Mouse (Mus musculus): ENCODE results near the gene Plin4. TPM values are rescaled to one million over a fixed set of nuclear protein-coding genes. Genes with fewer than 3 reads are reported as not detected.

Gene Plin4
- total and polyA plus RNA-seq, 3 experiments = 92.6 to 121 (median 100) TPM

GRCm38 (mm10) chr17:56126175-56126574 is 16.6 kb upstream of the Plin4 start:
- DNase-seq = no peak

- no peak for DNase-seq
Measured at GRCm38 (mm10) chr17:56125276-56125630, 15.7 kb upstream of the Plin4 start.

- peak; percentile 67 for DNase-seq
Measured at GRCm38 (mm10) chr17:56124377-56125275, 15.0 kb upstream of the Plin4 start.

GRCm38 (mm10) chr17:56123681-56124340 is 14.2 kb upstream of the Plin4 start:
- DNase-seq = no peak

DNA sequence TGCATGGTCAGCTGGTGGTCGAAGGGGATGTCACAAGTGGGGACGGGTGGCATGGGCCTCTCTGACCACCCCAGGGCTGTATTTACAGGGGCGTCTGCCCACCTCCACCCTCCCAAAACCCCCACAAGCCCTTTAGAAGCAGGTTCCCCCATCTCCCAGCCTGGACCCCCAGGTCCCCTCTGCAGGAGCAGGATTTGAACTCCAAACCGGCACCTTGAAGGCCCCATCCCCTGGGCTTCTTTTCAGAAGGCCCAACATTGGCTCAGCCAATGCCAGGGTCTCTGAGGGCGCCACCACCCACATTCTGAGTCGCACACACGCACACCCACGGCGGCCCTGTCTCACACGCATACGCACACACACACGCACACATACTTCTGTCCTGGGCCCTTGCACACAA is 13.6 kb upstream of the Plin4 start:
- DNase-seq = no peak

DNA sequence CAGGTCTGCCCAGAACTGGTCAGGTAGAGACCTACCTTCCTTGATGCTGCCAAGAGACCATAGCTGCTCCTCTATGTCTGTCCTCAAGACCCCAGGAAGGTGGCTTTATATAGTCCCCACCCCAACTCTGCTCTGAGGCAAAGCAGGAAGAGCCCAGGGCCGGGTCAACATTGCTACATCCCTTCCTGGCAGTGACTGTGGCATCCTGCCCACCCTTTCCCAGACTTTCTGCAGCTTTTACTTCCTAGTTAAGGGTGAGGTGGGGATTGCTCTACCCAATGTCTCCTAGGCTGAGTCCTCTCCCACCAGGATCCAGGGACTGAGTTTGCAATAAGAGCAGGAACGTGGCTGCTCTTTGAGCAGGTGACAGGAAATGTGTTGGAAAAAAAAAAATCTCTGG is 12.2 kb upstream of the Plin4 start, which contains the start of gene Lrg1:
Lrg1 (minus strand) TSS at position 176 of the 400 bp plus-strand sequence.
- peak; percentile 57 for DNase-seq

DNA sequence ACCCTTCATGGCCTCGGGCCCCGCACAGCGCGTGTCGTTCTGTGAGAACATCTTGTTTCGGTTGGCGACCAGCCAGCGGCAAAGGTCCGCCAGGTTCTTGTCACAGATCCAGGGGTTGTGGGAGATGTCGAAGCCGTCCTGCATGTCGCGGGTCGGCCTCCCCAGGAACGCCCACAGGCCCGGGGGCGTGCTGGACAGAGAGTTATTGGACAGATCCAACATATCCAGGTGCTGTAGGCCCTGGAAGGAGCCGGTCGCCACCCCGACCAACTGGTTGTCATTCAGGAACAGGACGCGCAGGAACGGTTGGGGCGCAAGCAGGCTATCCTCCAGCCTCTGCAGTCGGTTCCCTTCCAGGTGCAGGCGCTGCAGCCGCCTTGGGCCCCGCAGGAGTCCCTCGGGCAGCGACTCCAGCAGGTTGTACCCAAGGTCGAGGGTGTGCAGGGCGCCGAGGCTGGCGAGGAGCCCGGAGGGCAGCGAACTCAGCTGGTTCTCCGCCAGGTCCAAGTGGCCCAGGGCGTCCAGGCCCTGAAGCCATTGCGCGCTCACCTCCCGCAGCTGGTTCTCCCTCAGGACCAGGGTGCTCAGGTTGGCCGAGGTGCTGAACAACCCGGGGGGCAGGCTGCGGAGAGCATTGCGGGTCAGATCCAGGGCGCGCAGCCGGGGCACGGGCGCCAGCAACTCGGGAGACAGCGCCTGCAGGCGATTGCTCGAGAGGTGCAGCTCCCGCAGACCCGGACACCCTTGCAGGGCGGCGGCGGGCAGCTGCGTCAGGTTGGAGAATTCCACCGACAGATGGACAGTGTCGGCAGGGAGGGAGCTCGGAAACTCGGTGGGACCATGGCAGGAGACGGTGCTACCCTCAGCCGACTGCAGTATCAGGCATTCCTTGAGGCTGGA is 10.6 kb upstream of the Plin4 start:
- peak; percentile 90 for DNase-seq

GRCm38 (mm10) chr17:56119431-56119830 is 9.8 kb upstream of the Plin4 start:
- DNase-seq = peak; percentile 19

- DNase-seq = peak; percentile 93
Measured at GRCm38 (mm10) chr17:56117251-56117710, 7.7 kb upstream of the Plin4 start, which contains the start of gene Plin5. Plin5 (minus strand) TSS chr17:56117596.

DNA sequence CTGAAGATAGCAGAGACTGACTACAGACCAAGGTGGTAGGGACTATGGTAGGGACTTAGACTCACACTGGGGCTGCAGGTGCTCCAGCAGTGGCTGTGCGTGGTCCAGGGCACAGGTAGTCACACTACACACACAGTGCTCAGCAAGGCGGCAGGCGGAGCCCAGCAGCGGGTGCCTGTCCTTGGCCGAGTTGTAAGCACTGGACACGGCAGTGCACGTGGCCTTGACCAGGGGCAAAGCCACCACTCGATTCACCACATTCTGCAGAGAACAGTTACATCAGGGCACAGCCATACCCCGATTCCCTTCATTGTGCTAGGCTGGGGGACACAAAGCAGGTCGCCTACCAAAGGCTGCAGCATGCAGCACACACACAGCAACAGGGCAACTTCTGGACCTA is 6.6 kb upstream of the Plin4 start:
- DNase-seq = peak; percentile 86

DNA sequence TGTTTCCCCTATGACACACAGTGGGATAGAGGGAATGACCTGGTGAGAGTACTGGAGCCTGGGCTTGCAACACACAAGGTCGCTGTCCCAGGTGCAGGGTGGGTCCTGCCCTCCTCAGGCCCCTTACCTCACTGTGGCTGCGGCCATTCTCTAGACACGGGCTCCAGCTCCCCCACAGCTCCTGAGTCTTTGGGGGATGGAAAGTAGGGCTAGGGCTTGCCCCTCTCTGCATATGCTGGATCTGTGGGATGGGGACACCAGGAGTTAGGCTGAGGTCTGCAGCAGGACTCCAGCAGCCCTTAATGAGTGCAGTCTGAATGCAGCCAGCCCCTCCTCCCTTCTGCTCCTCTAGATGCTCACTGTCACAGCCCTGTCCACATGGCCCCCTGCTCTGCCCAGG is 3.1 kb upstream of the Plin4 start:
- DNase-seq = no peak

DNA sequence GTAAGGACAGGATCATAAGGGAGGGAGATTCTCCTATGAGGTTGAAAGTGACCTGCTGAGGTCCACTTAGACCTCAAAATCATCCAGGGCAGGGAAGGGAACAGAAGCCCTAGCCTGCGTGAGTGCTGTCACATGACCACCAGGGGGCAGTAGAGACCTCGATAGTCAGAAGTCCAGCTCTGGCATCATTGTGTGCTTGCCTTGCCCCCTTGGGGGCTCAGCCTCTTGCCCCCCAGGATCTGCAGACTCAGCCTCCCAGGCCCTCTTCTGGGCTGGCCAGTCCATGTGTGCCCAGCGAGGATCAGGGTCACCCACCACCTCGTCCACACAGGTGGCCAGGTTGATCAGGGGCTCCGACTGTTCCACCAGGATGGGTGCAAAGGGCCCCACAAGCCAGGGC is 2.3 kb upstream of the Plin4 start:
- peak; percentile 65 for DNase-seq

- peak; percentile 55 for DNase-seq
Measured at GRCm38 (mm10) chr17:56111021-56111420, 1.4 kb upstream of the Plin4 start.

- peak; percentile 68 for DNase-seq
Measured at GRCm38 (mm10) chr17:56110571-56110970, 968 bp upstream of the Plin4 start.

DNA sequence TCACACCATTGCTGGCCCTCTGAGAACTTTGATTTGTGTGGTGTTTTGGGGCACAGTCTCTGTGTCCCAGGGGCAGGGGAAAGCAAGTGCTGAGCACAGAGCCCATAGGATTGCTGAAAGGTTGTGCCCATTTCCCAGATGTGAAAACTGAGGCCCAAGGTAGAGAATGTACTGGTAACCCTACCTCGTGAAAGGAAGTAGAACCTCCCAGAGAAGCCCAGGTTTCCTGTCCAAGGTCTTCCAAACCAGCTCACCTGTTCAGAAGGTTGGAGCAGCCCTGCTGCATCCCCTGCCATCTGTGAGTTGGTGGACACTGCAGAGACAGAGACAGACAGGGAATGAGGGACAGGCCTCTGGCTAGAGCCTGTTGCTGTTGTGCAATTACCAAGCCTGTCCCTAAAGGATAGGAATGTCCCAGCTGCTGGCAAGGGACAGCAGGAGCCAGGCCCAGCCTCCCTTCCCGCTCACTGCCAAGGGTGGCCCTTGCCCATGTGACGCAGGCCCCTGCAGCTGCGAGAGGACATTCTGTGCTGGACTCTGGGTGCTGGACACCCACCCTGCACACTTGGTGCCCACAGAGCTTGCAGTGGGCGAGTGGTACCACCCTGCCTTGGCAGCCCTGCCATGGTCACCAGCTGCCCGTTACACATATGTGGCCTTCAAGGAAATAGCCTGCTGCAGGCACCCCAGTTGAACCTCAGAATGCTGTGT is 1.1 kb downstream of the Plin4 start:
- peak; percentile 84 for DNase-seq

DNA sequence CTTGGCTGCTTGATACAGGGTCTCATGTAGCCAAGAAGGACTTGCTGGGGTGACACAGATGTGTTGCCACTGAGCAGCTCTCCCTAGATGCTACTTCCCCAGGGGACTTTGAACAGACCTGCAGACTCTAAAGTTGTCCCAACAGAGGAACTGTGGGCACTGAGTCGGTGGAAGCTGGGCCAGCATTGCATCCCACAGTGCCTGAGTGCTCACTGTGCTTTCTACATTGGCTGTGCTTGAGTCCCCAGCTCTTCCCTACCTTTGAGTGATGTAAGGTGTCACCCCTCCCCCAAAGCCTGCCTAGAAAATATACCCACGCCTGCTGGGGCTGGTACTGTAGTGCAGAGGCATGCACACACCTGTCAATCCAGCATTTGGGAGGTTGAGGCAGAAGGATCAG is 1.9 kb downstream of the Plin4 start:
- DNase-seq = no peak

GRCm38 (mm10) chr17:56106981-56107380 is 2.6 kb downstream of the Plin4 start:
- DNase-seq = peak; percentile 23

- peak; percentile 17 for DNase-seq
Measured at GRCm38 (mm10) chr17:56106436-56106835, 3.2 kb downstream of the Plin4 start.

DNA sequence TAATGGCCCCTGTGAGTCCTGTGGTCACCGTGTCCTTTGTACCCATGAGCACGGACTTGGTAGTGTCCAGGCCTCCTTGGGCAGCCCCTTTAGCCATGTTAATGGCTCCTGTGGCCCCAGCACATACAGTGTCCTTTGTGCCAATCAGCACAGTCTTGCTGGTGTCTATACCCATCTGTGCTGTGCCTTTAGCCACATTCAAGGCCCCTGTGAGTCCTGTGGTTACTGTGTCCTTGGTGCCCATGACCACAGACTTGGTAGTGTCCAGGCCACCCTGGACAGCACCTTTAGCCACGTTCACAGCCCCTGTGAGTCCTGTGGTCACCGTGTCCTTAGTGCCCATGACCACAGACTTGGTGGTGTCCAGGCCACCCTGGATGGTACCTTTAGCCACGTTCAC is 4.8 kb downstream of the Plin4 start:
- peak; percentile 34 for DNase-seq

DNA sequence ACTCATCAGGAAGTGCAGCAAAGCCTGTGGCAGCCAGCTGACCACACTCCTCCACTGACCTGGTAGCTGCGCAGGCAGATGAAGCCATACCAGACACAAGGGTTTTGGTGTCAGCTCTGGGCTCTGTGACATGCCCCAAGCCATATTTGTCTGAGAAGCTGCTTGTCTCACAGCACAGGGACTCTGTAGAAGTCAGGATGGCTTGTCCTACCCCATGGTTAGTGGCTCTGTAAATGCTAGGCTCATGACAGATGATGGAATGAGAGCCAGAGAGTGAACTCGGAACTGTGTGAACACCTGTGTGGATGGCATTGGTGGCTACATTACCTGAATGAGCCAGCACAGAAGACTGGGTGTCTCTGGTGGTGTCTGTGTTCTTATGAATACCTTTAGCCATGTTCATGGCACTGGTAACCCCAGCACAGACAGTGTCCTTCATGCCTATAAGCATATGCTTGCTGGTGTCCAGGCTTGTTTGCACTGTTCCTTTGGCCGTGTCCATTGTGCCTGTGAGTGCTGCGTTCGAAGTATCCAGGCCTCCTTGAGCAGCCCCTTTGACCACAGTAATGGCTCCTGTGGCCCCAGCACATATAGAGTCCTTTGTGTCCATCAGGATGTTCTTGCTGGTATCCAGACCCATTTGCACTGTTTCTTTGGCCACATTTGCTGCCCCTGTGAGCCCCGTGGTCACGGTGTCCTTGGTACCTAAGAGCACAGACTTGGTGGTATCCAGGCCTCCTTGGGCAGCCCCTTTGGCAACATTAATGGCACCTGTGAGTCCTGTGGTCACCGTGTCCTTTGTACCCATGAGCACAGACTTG is 5.9 kb downstream of the Plin4 start:
- peak; percentile 20 for DNase-seq

Measured in adrenal gland, adult 2 months (tissue).